Mouse (Mus musculus) kidney, embryonic 16.5 days (tissue): ENCODE data around the gene Gab2. TPM values are rescaled to one million over a fixed set of nuclear protein-coding genes. Genes with fewer than 3 reads are reported as not detected.

Experiments
- ATAC-seq: fragments of 200-750 bp; cut with Nextera tagmentation; 2 replicates; pipeline ENCODE4 v1.8.0; 2017; ENCODE audit warnings: moderate TSS enrichment; ENCODE audit not compliant: low FRiP score, low TSS enrichment
- H3K27ac ChIP-seq: fragments of 300-500 bp; sonication (generic); 2 replicates; pipeline ENCODE4 v1.5.1; 2014; ENCODE audit warnings: low read length
- H3K27me3 ChIP-seq: fragments of 300-500 bp; sonication (generic); 2 replicates; pipeline ENCODE4 v1.6.1; 2014; ENCODE audit warnings: low read length, control low read depth, mixed read lengths; ENCODE audit not compliant: insufficient read depth
- H3K36me3 ChIP-seq: fragments of 300-500 bp; sonication (generic); 2 replicates; pipeline ENCODE4 v1.6.1; 2014; ENCODE audit warnings: low read length, control low read depth, mixed read lengths; ENCODE audit not compliant: insufficient read depth
- H3K4me1 ChIP-seq: fragments of 300-500 bp; sonication (generic); 2 replicates; pipeline ENCODE4 v1.6.1; 2014; ENCODE audit warnings: low read length, control low read depth, mixed read lengths; ENCODE audit not compliant: insufficient read depth
- H3K4me2 ChIP-seq: fragments of 300-500 bp; sonication (generic); replicated peaks from 2 replicates; pipeline ENCODE4 v1.6.1; 2014; ENCODE audit warnings: low read depth, low read length
- H3K4me3 ChIP-seq: fragments of 300-500 bp; sonication (generic); 2 replicates; pipeline ENCODE4 v1.5.1; 2014; ENCODE audit warnings: mild to moderate bottlenecking, low read length
- H3K9ac ChIP-seq: fragments of 300-500 bp; sonication (generic); replicated peaks from 2 replicates; pipeline ENCODE4 v1.6.1; 2014; ENCODE audit warnings: low read length
- H3K9me3 ChIP-seq: fragments of 300-500 bp; sonication (generic); 2 replicates; pipeline ENCODE4 v1.6.1; 2016; ENCODE audit warnings: low read length, control low read depth
- WGBS: fragments of 180-500 bp; shearing (Covaris S2); extraction: QIAGEN DNeasy Blood & Tissue Kit; methylation state at CpG from one replicate; pipeline ENCODE4 v1.1.7; 2014; 5-methylcytosine and 5-hydroxymethylcytosine counted together
- polyA plus RNA-seq: library from polyadenylated mRNA; unstranded; fragments of >200 nt; fragmentation: Nextera tagmentation; extraction: Ambion mirVana; gene quantifications from 2 replicates; pipeline ENCODE4 v1.2.1, GENCODE M21; 2015

Gab2 gene
- 13.9 and 14.7 TPM in 2 replicates for polyA plus RNA-seq

- ATAC-seq, result peak; percentile 91
Measured at GRCm38 (mm10) chr7:97081242-97081958, at the start of gene Gab2. TSS of gene Gab2 (plus strand) at chr7:97081586.

GRCm38 (mm10) chr7:97032412-97032811, 49.0 kb upstream of the Gab2 start:
- no peak overlapping the region for H3K9ac ChIP-seq
- ATAC-seq, result 0 out of 2 replicates have a peak, but pooled peaks have one; percentile 42
- H3K27ac ChIP-seq, result no peak overlapping the region
- H3K9me3 ChIP-seq, result no peaks in the 10 kb centered on the region
- H3K4me2 ChIP-seq, result no peak overlapping the region
- 56% methylated on average over 2 of the region's 2 CpGs for WGBS
- no peaks in the 10 kb centered on the region for H3K27me3 ChIP-seq
- H3K36me3 ChIP-seq, result no peaks in the 10 kb centered on the region
- H3K4me1 ChIP-seq, result peaks cover 3% of the 10 kb centered on the region; the same call in 1 of the 2 replicates
- no peak overlapping the region for H3K4me3 ChIP-seq

More at GRCm38 (mm10) chr7:97081242-97081958, at the start of gene Gab2:
- Histone ChIP-seq H3K27ac (peak within 1 kb of the TSS; percentile 97), H3K27me3 (no peaks in the 10 kb centered on the region), H3K4me3 (peak within 1 kb of the TSS; percentile 76), H3K9ac (peak within 1 kb of the TSS; percentile 84), H3K4me1 (peaks cover 47% of the 10 kb centered on the region), H3K36me3 (no peaks in the 10 kb centered on the region), H3K4me2 (peak within 1 kb of the TSS; percentile 73), H3K9me3 (no peaks in the 10 kb centered on the region)
- 1% methylated on average over 41 of the region's 83 CpGs for WGBS

- Histone ChIP-seq H3K27ac (no peak overlapping the region), H3K4me3 (no peak overlapping the region), H3K9ac (no peak overlapping the region), H3K4me1 (no peaks in the 10 kb centered on the region), H3K27me3 (no peaks in the 10 kb centered on the region), H3K36me3 (0 out of 2 replicates have a peak, but pooled peaks cover 3% of the 10 kb centered on the region), H3K9me3 (no peaks in the 10 kb centered on the region), H3K4me2 (no peak overlapping the region)
- 31% methylated on average over 4 of the region's 4 CpGs for WGBS
- peak; percentile 74; the same call in 1 of the 2 replicates for ATAC-seq
Measured at GRCm38 (mm10) chr7:97039641-97040040, 41.7 kb upstream of the Gab2 start.

GRCm38 (mm10) chr7:97041868-97042449, 39.4 kb upstream of the Gab2 start:
- Histone ChIP-seq H3K9ac (no peak overlapping the region), H3K9me3 (no peaks in the 10 kb centered on the region), H3K27ac (no peak overlapping the region), H3K4me1 (no peaks in the 10 kb centered on the region), H3K36me3 (0 out of 2 replicates have a peak, but pooled peaks cover 3% of the 10 kb centered on the region), H3K4me3 (no peak overlapping the region), H3K27me3 (no peaks in the 10 kb centered on the region), H3K4me2 (no peak overlapping the region)
- no peak for ATAC-seq
- WGBS, result 72% methylated on average over 6 of the region's 6 CpGs

- Histone ChIP-seq H3K27ac (no peak overlapping the region), H3K4me2 (no peak overlapping the region), H3K9ac (no peak overlapping the region), H3K4me3 (no peak overlapping the region), H3K4me1 (no peaks in the 10 kb centered on the region), H3K27me3 (no peaks in the 10 kb centered on the region), H3K9me3 (no peaks in the 10 kb centered on the region), H3K36me3 (0 out of 2 replicates have a peak, but pooled peaks cover 3% of the 10 kb centered on the region)
- ATAC-seq, result peak; percentile 59
- WGBS, result 82% methylated on average over 1 of the region's 1 CpGs
Measured at GRCm38 (mm10) chr7:97042981-97043380, 38.4 kb upstream of the Gab2 start.

GRCm38 (mm10) chr7:97060966-97061365, 20.4 kb upstream of the Gab2 start:
- ATAC-seq, result no peak
- Histone ChIP-seq H3K9me3 (no peaks in the 10 kb centered on the region), H3K4me3 (no peak overlapping the region), H3K27ac (no peak overlapping the region), H3K9ac (no peak overlapping the region), H3K4me1 (no peaks in the 10 kb centered on the region), H3K27me3 (no peaks in the 10 kb centered on the region), H3K4me2 (no peak overlapping the region), H3K36me3 (peaks cover 14% of the 10 kb centered on the region; the same call in 1 of the 2 replicates)
- whole genome bisulfite sequencing, result 93% methylated on average over 2 of the region's 2 CpGs

GRCm38 (mm10) chr7:97071512-97071911, 9.9 kb upstream of the Gab2 start:
- Histone ChIP-seq H3K4me2 (no peak overlapping the region), H3K4me1 (peaks cover 3% of the 10 kb centered on the region; the same call in 1 of the 2 replicates), H3K27me3 (no peaks in the 10 kb centered on the region), H3K9ac (no peak overlapping the region), H3K4me3 (no peak overlapping the region), H3K36me3 (no peaks in the 10 kb centered on the region), H3K9me3 (no peaks in the 10 kb centered on the region), H3K27ac (no peak overlapping the region)
- 53% methylated on average over 3 of the region's 3 CpGs for WGBS
- no peak for ATAC-seq

GRCm38 (mm10) chr7:97072061-97072460, 9.3 kb upstream of the Gab2 start:
- no peak for ATAC-seq
- Histone ChIP-seq H3K9me3 (no peaks in the 10 kb centered on the region), H3K4me2 (no peak overlapping the region), H3K4me3 (no peak overlapping the region), H3K27ac (no peak overlapping the region), H3K4me1 (peaks cover 1% of the 10 kb centered on the region; the same call in 1 of the 2 replicates), H3K36me3 (no peaks in the 10 kb centered on the region), H3K27me3 (no peaks in the 10 kb centered on the region), H3K9ac (no peak overlapping the region)
- 71% methylated on average over 5 of the region's 5 CpGs for WGBS

GRCm38 (mm10) chr7:97074974-97075373, 6.4 kb upstream of the Gab2 start:
- Histone ChIP-seq H3K36me3 (no peaks in the 10 kb centered on the region), H3K9ac (no peak overlapping the region), H3K4me2 (no peak overlapping the region), H3K27me3 (no peaks in the 10 kb centered on the region), H3K4me1 (peaks cover 13% of the 10 kb centered on the region), H3K9me3 (no peaks in the 10 kb centered on the region), H3K27ac (no peak overlapping the region), H3K4me3 (no peak overlapping the region)
- no peak for ATAC-seq
- 70% methylated on average over 1 of the region's 1 CpGs for WGBS

- no peak overlapping the region for H3K4me2 ChIP-seq
- H3K27ac ChIP-seq, result no peak overlapping the region
- no peaks in the 10 kb centered on the region for H3K27me3 ChIP-seq
- no peaks in the 10 kb centered on the region for H3K36me3 ChIP-seq
- ATAC-seq, result no peak
- no peak overlapping the region for H3K4me3 ChIP-seq
- no peaks in the 10 kb centered on the region for H3K9me3 ChIP-seq
- H3K4me1 ChIP-seq, result peaks cover 24% of the 10 kb centered on the region
- no peak overlapping the region for H3K9ac ChIP-seq
Measured at GRCm38 (mm10) chr7:97076977-97077376, 4.4 kb upstream of the Gab2 start.
